Comparison of ENCODE assay signal across 45 mouse cellular contexts in genomic region chr19:43592026-43592425, GRCm38 (mm10). TPM values are rescaled to one million over a fixed set of nuclear protein-coding genes. Genes with fewer than 3 reads are reported as not detected.
"Had no signal": no experiment of that assay in that cellular context is flagged by ENCODE, and none has a peak within 500 bp of the region (broad histone marks: within the 10 kb centered on the region; RNA-seq: fewer than 3 reads in every experiment).

No protein-coding gene starts in this region.

- H3K4me2 ChIP-seq: heart, embryonic 11.5 days; heart, embryonic 13.5 days; heart, embryonic 15.5 days; hindbrain, embryonic 12.5 days; hindbrain, embryonic 13.5 days; hindbrain, embryonic 14.5 days; hindbrain, embryonic 15.5 days; intestine, embryonic 15.5 days; kidney, embryonic 15.5 days had no signal

- H3K9ac ChIP-seq: heart, embryonic 13.5 days; heart, embryonic 15.5 days; hindbrain, embryonic 12.5 days; hindbrain, embryonic 13.5 days; hindbrain, embryonic 14.5 days; hindbrain, embryonic 15.5 days; intestine, embryonic 15.5 days; kidney, embryonic 15.5 days had no signal

- H3K4me1 ChIP-seq: heart, embryonic 13.5 days; heart, embryonic 15.5 days; hindbrain, embryonic 10.5 days; hindbrain, embryonic 12.5 days; hindbrain, embryonic 13.5 days; hindbrain, embryonic 15.5 days; intestine, embryonic 15.5 days; kidney, embryonic 15.5 days had no signal

- DNase-seq: heart, postnatal 10 days; heart, postnatal 14 days; heart, postnatal 36 days; heart, postnatal 4 days; kidney, adult 11 months; kidney, adult 18-20 months; kidney, adult 2 months; kidney, adult 8-10 months; kidney, adult 9 months; kidney, postnatal 10 days; kidney, postnatal 14 days; kidney, postnatal 25 days; kidney, postnatal 36 days; kidney, postnatal 4 days; layer of hippocampus, adult 9-11 months; layer of hippocampus, postnatal 36 days had no signal

- H3K9me3 ChIP-seq: heart, embryonic 13.5 days; heart, embryonic 15.5 days; intestine, embryonic 15.5 days; kidney, embryonic 15.5 days had no signal

- H3K4me3 ChIP-seq: heart, embryonic 13.5 days; heart, embryonic 15.5 days; hindbrain, embryonic 10.5 days; hindbrain, embryonic 12.5 days; hindbrain, embryonic 13.5 days; hindbrain, embryonic 15.5 days; intestine, embryonic 15.5 days; kidney, embryonic 15.5 days; layer of hippocampus, adult 2 months; left cerebral cortex, adult 2 months had no signal

- H3K36me3 ChIP-seq: heart, embryonic 13.5 days; heart, embryonic 15.5 days; hindbrain, embryonic 10.5 days; hindbrain, embryonic 12.5 days; hindbrain, embryonic 13.5 days; hindbrain, embryonic 15.5 days; intestine, embryonic 15.5 days; kidney, embryonic 15.5 days had no signal

- ATAC-seq: hindbrain, embryonic 16.5 days; hindbrain, postnatal 0 days; inflammation-experienced regulatory T-cells, adult 6 months; intestine, embryonic 15.5 days; intestine, embryonic 16.5 days; intestine, postnatal 0 days had no signal

- H3K27ac ChIP-seq: heart, embryonic 13.5 days; heart, embryonic 15.5 days; hindbrain, embryonic 10.5 days; hindbrain, embryonic 12.5 days; hindbrain, embryonic 13.5 days; hindbrain, embryonic 14.5 days; hindbrain, embryonic 15.5 days; hindbrain, postnatal 0 days; intestine, embryonic 15.5 days; kidney, embryonic 15.5 days; kidney, postnatal 0 days; layer of hippocampus, adult 2 months; left cerebral cortex, adult 2 months had no signal

RNA-seq across cellular contexts. Expression of gene Nkx2-3, which starts 20.1 kb away (rescaled TPM):
- total RNA-seq: heart, postnatal 10 days; heart, postnatal 14 days; heart, postnatal 25 days; heart, postnatal 36 days; heart, postnatal 4 days; hindbrain, postnatal 0 days; layer of hippocampus, adult 18-20 months; layer of hippocampus, adult 2 months; layer of hippocampus, adult 8-10 months; layer of hippocampus, postnatal 10 days; layer of hippocampus, postnatal 14 days; layer of hippocampus, postnatal 25 days; layer of hippocampus, postnatal 36 days; left cerebral cortex, adult 18-20 months; left cerebral cortex, adult 2 months; left cerebral cortex, adult 8-10 months had no signal
- polyA plus RNA-seq: heart, embryonic 11.5 days; heart, embryonic 13.5 days; heart, embryonic 14.5 days; heart, embryonic 15.5 days; heart, embryonic 16.5 days; heart, postnatal 0 days; hindbrain, embryonic 13.5 days; hindbrain, embryonic 14.5 days; hindbrain, embryonic 16.5 days; hindbrain, postnatal 0 days; inflammation-experienced regulatory T-cells, adult 6 months; kidney, adult 2 months; kidney, postnatal 0 days had no signal
